Mouse (Mus musculus) CH12F3 (cell line): ENCODE data around the gene Blvrb.

Experiments used
- in situ Hi-C: fragments of 300-500 bp; cut with MboI; formaldehyde crosslinking; loops from 2 replicates; pipeline ENCODE4 v1.14.3; 2020; ENCODE audit warnings: low sequenced_read_pairs

Gene Blvrb

DNA sequence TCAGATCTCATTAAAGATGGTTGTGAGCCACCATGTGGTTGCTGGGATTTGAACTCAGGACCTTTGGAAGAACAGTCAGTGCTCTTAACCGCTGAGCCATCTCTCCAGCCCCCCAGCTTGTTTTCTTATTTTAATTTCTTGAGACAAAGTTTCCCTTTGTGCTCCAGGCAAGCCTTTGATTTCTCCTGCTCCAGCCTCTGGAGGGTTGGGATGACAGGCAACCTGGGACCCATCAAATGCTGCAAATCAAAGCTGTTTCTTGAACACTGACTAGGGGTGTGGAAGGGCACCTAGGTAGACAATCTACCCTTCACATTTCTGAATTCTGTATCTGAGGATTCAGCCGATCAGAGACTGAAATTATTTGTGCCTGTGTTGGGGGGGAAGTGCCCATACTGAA, 63.0 kb downstream of the Blvrb start:
- in situ Hi-C loops, result no loop called here

GRCm38 (mm10) chr7:27514961-27515360, 67.2 kb downstream of the Blvrb start:
- in situ Hi-C loops, result no loop called here
